Mouse (Mus musculus): ENCODE data around the gene Kdf1.
A peak's percentile ranks its signal among the peaks of the same experiment; 100 is the strongest.
"Not testable (repeated sequence)": the region's sequence is repeated elsewhere in the genome, so short reads cannot be mapped to it uniquely, and the experiment has no call there.

The Kdf1 gene

GRCm38 (mm10) chr4:133496738-133497445 is 21.9 kb upstream of the Kdf1 start:
- DNase-seq (ENCODE audit: low read depth, low spot score) = no peak

- peak; percentile 47 for DNase-seq (ENCODE audit: low read depth, low spot score)
These were observed 21.2 kb upstream of the Kdf1 start for GRCm38 (mm10) chr4:133497461-133498159.

GRCm38 (mm10) chr4:133498160-133498724 is 20.5 kb upstream of the Kdf1 start, which contains the start of gene Trnp1:
Trnp1 (minus strand) TSS chr4:133498550.
- peak; percentile 83 for DNase-seq (ENCODE audit: low read depth, low spot score)

DNA sequence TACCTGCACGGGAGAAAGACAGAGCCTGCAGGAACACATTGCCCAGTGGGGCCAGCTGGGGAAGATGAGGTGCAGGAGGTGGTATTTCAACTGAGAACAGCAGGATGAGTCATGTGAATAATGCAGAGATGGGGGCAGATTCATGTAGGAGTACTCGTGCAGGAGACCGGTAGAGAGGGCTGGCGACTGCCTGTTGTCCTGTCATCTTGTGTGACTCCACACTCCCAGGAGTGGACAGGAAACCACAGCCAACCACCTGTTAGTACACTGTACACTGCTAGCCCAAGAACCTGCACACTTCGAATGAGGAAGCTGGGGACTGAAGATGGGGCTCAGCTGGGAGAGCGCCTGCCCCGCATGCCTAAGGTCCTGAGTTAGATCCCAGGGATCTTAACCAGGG is 17.2 kb upstream of the Kdf1 start:
- no peak for DNase-seq (ENCODE audit: low read depth, low spot score)

- DNase-seq (ENCODE audit: low read depth, low spot score) = no peak
These were observed 14.5 kb upstream of the Kdf1 start for GRCm38 (mm10) chr4:133504300-133504699.

DNA sequence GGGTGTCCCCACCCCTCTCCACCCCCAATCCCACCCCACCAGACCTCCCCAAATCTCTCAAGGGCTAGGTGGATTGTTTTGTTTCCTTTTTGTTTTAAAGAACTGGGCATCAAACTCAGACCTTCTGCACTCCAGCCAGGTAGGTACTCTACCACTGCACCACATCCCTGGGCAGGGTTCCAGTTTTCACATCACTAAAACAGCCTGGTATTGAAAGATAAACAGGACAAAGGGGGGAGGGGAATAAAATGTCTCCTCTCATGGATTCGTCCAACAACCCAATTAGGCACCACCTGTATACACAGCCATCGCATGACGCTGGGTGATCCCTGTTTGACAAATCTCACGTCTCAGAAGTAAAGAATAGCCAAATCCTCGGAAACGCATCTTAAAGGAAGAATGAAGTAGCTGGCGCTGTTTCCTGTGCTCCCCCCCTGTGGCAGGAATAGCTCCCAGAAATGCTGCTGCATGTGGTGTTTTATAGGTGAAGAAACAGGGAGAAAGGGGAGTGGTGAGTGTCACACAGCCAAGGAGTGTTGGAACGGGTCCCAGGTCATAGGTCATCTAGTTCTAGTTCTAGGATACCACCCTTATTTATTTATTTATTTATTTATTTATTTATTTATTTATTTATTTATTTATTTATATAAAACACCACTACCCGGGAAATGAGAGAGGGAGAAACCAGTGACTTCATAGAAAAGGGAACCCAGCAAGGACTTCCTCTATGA is 13.8 kb upstream of the Kdf1 start:
- DNase-seq (ENCODE audit: low read depth, low spot score) = no peak

- DNase-seq (ENCODE audit: low read depth, low spot score) = no peak
These were observed 12.2 kb upstream of the Kdf1 start for GRCm38 (mm10) chr4:133506573-133506972.

- no peak for DNase-seq (ENCODE audit: low read depth, low spot score)
These were observed 9.8 kb upstream of the Kdf1 start for GRCm38 (mm10) chr4:133508990-133509389.

- DNase-seq (ENCODE audit: low read depth, low spot score) = no peak
These were observed 7.7 kb upstream of the Kdf1 start for GRCm38 (mm10) chr4:133511050-133511449.

GRCm38 (mm10) chr4:133512511-133512910 is 6.3 kb upstream of the Kdf1 start:
- not testable (repeated sequence) for DNase-seq (ENCODE audit: low read depth, low spot score)

DNA sequence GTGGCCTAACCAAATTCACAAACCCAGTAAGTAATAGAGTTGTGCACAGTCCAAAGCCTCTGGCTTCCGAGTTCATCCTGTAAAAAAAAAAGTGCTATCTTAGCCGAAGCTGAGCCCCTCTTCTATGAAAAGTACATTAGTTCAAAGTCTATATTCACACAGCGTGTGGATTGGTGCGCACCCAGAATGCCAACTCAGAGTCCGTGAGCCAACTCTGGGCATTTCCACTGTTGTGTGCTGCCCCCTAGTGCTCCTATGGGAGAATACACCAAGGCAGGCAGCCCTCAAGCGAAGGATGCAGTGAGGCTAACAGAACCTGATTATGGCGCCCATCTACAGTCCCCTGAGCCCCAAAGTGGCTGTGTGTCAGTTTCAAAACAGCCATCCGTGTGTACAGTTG is 5.8 kb upstream of the Kdf1 start:
- DNase-seq (ENCODE audit: low read depth, low spot score) = peak; percentile 71

DNA sequence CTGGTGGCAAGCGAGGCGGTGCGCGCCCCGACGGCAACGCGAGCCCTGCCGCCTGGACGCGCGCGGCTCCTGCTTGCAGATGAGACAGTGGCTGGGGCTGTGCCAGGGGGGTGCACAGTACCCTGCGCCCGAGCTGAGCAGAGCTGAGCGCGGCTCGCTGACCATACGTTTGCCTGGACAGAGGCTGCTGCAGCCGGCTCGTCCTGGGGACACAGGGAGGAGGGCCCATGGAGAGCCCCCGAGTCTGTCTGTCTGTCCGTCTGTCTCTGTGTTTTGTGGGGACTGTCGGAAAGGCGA is 554 bp downstream of the Kdf1 start:
- DNase-seq (ENCODE audit: low read depth, low spot score) = no peak

- no peak for DNase-seq (ENCODE audit: low read depth, low spot score)
These were observed 2.7 kb downstream of the Kdf1 start for GRCm38 (mm10) chr4:133521502-133521901.

DNA sequence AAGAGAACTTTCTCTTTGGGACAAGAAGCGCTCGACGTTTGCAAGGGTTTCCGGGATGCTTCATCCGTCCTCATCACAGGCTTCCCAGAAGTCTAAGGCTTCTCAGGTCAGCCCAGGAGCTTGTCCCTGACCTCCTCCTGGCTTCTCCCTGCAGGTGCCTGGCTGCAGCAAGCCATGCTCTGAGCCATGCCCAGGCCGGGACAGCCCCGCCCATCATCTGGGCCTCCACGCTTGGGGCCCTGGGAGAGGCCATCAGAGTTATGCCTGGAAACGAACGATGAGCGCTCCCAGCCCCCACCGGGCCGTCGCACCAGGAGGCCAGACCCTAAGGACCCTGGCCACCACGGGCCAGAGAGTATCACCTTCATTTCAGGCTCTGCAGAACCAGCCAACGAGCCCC is 9.0 kb downstream of the Kdf1 start:
- DNase-seq (ENCODE audit: low read depth, low spot score) = no peak

- DNase-seq (ENCODE audit: low read depth, low spot score) = no peak
These were observed 14.0 kb downstream of the Kdf1 start for GRCm38 (mm10) chr4:133532777-133533176.

- no peak for DNase-seq (ENCODE audit: low read depth, low spot score)
These were observed 17.3 kb downstream of the Kdf1 start for GRCm38 (mm10) chr4:133536081-133536480.

- no peak for DNase-seq (ENCODE audit: low read depth, low spot score)
These were observed 17.9 kb downstream of the Kdf1 start for GRCm38 (mm10) chr4:133536652-133537051.

GRCm38 (mm10) chr4:133545272-133546231 is 26.8 kb downstream of the Kdf1 start, which contains the start of gene Nudc:
Nudc (minus strand) TSS chr4:133545996.
- peak; percentile 96 for DNase-seq (ENCODE audit: low read depth, low spot score)

DNA sequence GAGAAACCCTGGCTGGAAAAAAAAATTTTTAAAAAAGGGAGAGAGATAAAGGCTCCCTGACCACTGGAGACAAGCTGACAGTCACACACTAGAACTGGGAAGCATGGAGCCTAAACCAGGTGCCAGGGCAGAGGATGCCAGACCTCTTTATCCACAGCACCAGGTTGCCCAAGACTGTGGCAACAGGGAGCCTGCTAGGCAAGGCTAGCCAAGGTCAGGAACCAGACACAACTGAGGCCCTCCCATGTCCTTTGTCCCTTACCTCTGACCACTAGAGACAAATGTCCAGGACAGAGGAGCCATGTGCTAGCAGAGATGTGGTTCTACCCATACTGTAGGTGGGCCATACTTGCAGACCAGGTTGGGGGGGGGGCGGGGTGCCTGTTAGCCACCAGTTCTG is 33.3 kb downstream of the Kdf1 start:
- DNase-seq (ENCODE audit: low read depth, low spot score) = no peak

DNA sequence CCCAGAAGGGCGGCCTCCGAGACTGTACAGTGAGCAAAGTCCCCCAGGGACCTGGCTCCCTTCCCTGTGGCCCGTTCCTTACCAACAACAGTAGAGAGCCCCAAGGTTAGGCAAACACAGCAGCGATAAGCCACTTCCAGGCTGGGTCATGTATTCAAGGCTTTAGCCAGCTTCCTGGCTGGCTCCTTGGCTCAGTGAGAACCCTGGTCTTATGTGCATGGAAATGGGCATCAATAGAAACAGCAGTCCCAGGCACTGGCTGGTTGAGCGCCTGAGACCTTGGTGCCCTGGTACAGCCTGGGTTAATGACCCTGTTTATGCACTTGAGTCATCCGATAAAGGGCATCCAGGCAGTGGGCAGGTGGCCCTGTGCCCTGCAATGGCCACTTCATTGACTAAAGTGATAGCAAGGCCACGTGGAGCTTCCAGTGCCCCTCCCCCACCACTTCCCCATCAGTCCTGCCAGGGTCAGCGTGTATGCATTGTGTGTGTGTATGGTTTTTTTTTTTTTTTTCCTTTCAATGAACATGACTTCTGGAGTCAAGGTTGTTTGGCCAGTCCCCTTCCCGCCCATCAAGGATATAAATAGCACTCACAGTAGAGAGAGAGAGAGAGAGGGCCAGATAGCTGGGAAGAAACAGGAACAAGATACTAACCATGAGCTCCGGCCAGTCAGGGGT is 34.1 kb downstream of the Kdf1 start, which contains the start of gene Nr0b2:
Gene Nr0b2, plus strand, starts transcription at position 609 of the 680 bp plus-strand sequence.
- no peak for DNase-seq (ENCODE audit: low read depth, low spot score)

Measured in mesoderm, embryonic 11.5 days (tissue).